Mouse (Mus musculus) stomach, embryonic 14.5 days (tissue): ENCODE measurements at regions not wholly inside any gene's neighbourhood (a gene's known extent, or its start where the extent isn't known, plus 50 kb on each side); places are given as distances from the start of the nearest gene placed in this dataset.

Experiments
- ATAC-seq: fragments of 200-750 bp; cut with Nextera tagmentation; 2 replicates; pipeline ENCODE4 v1.8.0; 2017; ENCODE audit warnings: low read depth, moderate TSS enrichment; ENCODE audit not compliant: insufficient number of reproducible peaks, insufficient read depth, low FRiP score
- H3K27ac ChIP-seq: fragments of 300-500 bp; sonication (generic); 2 replicates; pipeline ENCODE4 v1.5.1; 2014; ENCODE audit warnings: mild to moderate bottlenecking, low read length, moderate library complexity, mixed read lengths
- H3K27me3 ChIP-seq: fragments of 300-500 bp; sonication (generic); 2 replicates; pipeline ENCODE4 v1.6.1; 2014; ENCODE audit warnings: low read length, control low read depth, mixed read lengths; ENCODE audit not compliant: control insufficient read depth, insufficient read depth
- H3K36me3 ChIP-seq: fragments of 300-500 bp; sonication (generic); 2 replicates; pipeline ENCODE4 v1.6.1; 2014; ENCODE audit warnings: mild to moderate bottlenecking, control low read depth, low read length, moderate library complexity, mixed read lengths; ENCODE audit not compliant: control insufficient read depth, insufficient read depth
- H3K4me1 ChIP-seq: fragments of 300-500 bp; sonication (generic); 2 replicates; pipeline ENCODE4 v1.6.1; 2014; ENCODE audit warnings: low read length, control low read depth, mixed read lengths; ENCODE audit not compliant: control insufficient read depth, insufficient read depth
- H3K4me2 ChIP-seq: fragments of 300-500 bp; sonication (generic); replicated peaks from 2 replicates; pipeline ENCODE4 v1.6.1; 2014; ENCODE audit warnings: low read depth, low read length, control low read depth
- H3K4me3 ChIP-seq: fragments of 300-500 bp; sonication (generic); 2 replicates; pipeline ENCODE4 v1.5.1; 2014; ENCODE audit warnings: low read depth, low read length, control low read depth
- H3K9ac ChIP-seq: fragments of 300-500 bp; sonication (generic); replicated peaks from 2 replicates; pipeline ENCODE4 v1.6.1; 2014; ENCODE audit warnings: low read depth, mild to moderate bottlenecking, control low read depth, low read length, moderate library complexity, mixed read lengths
- H3K9me3 ChIP-seq: fragments of 300-500 bp; sonication (generic); 2 replicates; pipeline ENCODE4 v1.6.1; 2016; ENCODE audit warnings: low read depth, low read length, control low read depth; ENCODE audit not compliant: control insufficient read depth
- WGBS: fragments of 180-500 bp; shearing (Covaris S2); extraction: QIAGEN DNeasy Blood & Tissue Kit; methylation state at CpG from one replicate; pipeline ENCODE4 v1.1.7; 2014; 5-methylcytosine and 5-hydroxymethylcytosine counted together

DNA sequence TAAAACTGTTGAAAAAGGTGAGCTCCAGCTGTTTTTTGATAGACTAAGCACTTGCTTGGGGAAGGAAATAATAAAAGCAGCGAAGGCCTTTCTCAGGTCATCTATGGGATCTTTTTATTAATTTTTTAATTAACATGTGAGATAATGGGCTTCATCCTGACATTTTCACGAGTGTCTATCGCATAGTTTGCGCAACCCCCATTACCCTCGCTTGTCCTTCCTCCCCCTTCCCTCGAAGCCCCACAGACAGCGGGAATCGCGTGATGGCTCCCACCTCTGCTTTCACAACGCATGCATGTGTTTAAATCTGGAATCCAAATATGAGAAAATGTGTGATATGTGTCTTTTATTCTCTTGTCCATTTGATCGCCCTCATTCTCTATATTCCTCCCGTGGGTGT is 100.0 kb upstream of the Sox2 start:
- WGBS, result 76% methylated on average over 12 of the region's 12 CpGs
- H3K27me3 ChIP-seq, result no peaks in the 10 kb centered on the region
- no peak overlapping the region for H3K27ac ChIP-seq
- no peaks in the 10 kb centered on the region for H3K4me1 ChIP-seq
- H3K4me3 ChIP-seq, result no peak overlapping the region
- H3K9me3 ChIP-seq, result no peaks in the 10 kb centered on the region
- no peak overlapping the region for H3K4me2 ChIP-seq
- ATAC-seq, result no peak
- no peaks in the 10 kb centered on the region for H3K36me3 ChIP-seq
- no peak overlapping the region for H3K9ac ChIP-seq

DNA sequence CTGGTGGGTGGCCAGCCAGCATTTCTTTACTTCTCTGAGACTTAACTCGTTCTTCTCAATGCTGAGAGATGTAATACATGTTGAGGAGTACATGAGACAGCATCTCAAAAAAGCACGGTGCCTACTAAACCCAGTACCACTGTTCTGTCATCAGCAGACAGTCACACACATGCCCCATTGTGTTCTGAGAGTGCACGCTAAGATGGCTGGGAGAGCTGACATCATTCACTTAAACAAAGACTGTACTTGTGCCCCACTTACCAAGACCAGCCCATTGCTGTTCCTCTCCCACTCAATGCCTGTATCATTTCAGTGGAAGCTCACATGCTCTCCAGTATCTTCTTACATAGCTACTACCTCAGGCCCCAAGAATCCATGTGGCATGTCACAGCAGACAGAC is 117.8 kb upstream of the Sox2 start:
- Histone ChIP-seq H3K36me3 (no peaks in the 10 kb centered on the region), H3K4me1 (no peaks in the 10 kb centered on the region), H3K9me3 (no peaks in the 10 kb centered on the region), H3K9ac (no peak overlapping the region), H3K4me2 (no peak overlapping the region), H3K27ac (no peak overlapping the region), H3K27me3 (no peaks in the 10 kb centered on the region), H3K4me3 (no peak overlapping the region)
- 65% methylated on average over 3 of the region's 3 CpGs for WGBS
- no peak for ATAC-seq

DNA sequence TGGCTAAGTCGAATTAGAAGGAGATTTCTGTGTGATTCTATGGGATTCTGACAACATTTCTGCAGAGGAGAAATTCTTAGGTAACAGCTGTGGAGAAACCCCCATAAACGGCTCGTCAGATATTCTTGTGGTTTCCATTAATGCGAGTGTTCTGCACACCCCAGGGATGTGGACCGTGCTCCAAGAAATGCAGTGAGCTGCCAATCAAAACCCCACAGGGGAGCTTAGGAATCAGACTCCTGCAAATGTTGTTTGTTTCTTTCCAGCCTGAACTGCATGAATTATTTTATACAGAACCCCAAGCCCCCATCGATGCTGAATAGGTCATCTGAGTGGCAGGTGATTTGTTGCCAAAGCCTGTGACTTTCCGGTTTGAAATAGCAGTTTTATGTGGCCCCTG is 118.4 kb upstream of the Sox2 start:
- no peaks in the 10 kb centered on the region for H3K9me3 ChIP-seq
- H3K4me2 ChIP-seq, result no peak overlapping the region
- no peaks in the 10 kb centered on the region for H3K4me1 ChIP-seq
- no peaks in the 10 kb centered on the region for H3K27me3 ChIP-seq
- no peak overlapping the region for H3K4me3 ChIP-seq
- no peaks in the 10 kb centered on the region for H3K36me3 ChIP-seq
- no peak overlapping the region for H3K9ac ChIP-seq
- 83% methylated on average over 7 of the region's 7 CpGs for WGBS
- ATAC-seq, result no peak
- no peak overlapping the region for H3K27ac ChIP-seq

DNA sequence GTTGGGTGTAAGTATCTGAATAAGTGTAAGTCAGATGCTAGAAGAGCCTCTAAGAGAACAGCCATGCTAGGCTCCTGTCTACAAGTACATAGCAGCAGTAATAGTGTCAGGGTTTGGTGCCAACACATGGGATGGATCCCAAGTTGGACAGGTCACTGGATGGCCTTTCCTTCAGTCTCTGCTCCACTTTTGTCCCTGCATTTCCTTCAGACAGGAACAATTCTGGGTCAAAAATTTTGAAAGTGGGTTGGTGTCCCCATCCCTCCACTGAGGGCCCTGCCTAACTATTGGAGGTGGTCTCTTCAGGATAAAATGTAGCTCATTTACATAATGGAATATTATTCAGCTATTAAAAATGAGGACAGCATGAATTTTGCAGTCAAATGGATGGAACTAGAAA is 122.7 kb upstream of the Sox2 start:
- Histone ChIP-seq H3K9ac (no peak overlapping the region), H3K4me1 (no peaks in the 10 kb centered on the region), H3K4me2 (no peak overlapping the region), H3K9me3 (no peaks in the 10 kb centered on the region), H3K36me3 (no peaks in the 10 kb centered on the region), H3K27me3 (no peaks in the 10 kb centered on the region), H3K4me3 (no peak overlapping the region), H3K27ac (no peak overlapping the region)
- no peak for ATAC-seq

DNA sequence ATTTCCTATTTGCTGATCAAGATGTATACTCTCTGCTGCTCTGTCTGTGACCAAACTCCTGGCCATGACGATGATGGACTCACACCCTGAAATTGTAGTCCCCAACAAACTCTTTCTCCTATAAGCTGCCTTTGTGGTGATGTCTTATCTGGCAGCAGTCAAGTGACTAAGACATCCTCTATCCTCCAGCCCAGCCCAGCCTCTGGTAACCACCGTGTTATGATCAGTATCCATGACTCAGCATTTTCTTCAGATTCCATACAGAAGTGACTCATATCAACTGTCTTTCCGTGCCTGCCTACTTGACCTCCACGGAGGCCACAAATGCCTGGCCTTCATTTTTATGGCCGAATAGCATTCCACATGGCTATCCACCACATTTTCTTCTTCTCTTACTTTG is 124.5 kb upstream of the Sox2 start:
- Histone ChIP-seq H3K9ac (no peak overlapping the region), H3K27me3 (no peaks in the 10 kb centered on the region)
- 87% methylated on average over 5 of the region's 5 CpGs for WGBS

DNA sequence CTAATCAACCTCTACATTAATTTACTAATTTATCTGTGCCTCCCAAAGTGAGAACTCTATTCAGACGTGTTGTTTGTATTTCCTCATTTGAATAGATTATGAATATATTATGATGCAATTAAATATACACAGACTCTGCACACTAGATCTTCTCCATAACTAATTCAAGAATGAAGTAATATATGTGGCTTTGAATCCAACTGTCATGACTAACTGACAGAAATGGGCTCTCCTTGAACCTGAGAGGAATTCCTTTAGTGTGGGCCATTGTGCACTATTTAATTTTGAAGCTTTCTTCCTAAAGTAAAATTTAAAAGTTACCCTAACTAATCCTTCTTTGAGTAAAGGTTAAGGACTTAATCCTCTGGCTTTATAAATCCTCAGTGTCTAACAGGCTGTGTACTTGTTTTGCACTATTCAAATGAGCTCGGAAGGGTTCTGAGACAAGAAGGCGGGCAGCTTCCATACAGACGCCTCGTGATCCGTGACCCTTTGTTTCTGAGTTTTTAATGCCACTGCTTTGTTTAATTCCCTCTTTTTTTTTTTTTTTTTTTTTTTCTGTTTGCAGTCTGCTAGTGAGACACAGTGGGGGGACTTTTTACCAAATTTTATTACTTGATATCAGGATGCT is 128.0 kb upstream of the Sox2 start:
- H3K9ac ChIP-seq, result no peak overlapping the region
- no peak overlapping the region for H3K4me2 ChIP-seq
- H3K27me3 ChIP-seq, result no peaks in the 10 kb centered on the region
- ATAC-seq, result no peak
- no peak overlapping the region for H3K4me3 ChIP-seq
- H3K4me1 ChIP-seq, result no peaks in the 10 kb centered on the region
- H3K27ac ChIP-seq, result no peak overlapping the region
- 67% methylated on average over 6 of the region's 6 CpGs for WGBS
- H3K36me3 ChIP-seq, result no peaks in the 10 kb centered on the region
- H3K9me3 ChIP-seq, result no peaks in the 10 kb centered on the region

More for the DNA sequence above, 124.5 kb upstream of the Sox2 start:
- H3K4me2 ChIP-seq, result no peak overlapping the region
- H3K4me1 ChIP-seq, result no peaks in the 10 kb centered on the region
- H3K4me3 ChIP-seq, result no peak overlapping the region
- no peaks in the 10 kb centered on the region for H3K36me3 ChIP-seq
- no peak for ATAC-seq
- no peaks in the 10 kb centered on the region for H3K9me3 ChIP-seq
- H3K27ac ChIP-seq, result no peak overlapping the region

DNA sequence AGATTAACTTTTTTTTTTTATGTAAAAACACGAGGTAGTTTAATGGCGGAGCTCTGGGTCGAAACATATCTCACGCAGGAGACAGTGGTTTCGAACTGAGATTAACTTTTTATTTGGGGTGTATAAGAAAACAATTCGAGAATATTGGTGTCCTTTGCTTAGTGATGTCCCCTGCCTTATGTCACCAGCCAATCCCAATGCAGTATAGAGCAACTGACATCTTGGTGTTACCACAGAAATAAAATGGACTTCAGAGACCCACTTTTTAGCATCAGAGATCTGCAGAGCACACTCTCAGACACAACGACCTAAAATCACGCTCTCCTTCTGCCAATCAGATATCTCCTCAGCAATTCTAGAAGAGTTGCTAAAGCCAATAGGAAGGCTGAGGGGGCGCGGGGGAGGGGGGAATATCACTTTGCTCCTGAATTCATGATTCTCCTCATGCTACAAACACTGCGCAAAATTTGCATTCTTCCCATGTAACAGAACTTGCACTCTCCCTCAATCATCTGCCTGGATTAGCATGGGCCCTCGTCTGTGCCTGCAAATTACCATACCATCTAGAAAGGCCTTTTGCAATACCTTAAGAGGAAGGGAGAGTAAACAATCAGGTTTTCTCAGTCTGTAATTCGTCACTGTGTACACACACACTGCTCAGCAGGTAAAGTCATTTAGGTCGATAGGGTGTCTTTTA is 128.7 kb upstream of the Sox2 start:
- no peaks in the 10 kb centered on the region for H3K9me3 ChIP-seq
- 77% methylated on average over 14 of the region's 14 CpGs for WGBS
- H3K9ac ChIP-seq, result no peak overlapping the region
- H3K27ac ChIP-seq, result no peak overlapping the region
- ATAC-seq, result no peak
- no peaks in the 10 kb centered on the region for H3K4me1 ChIP-seq
- no peak overlapping the region for H3K4me3 ChIP-seq
- H3K36me3 ChIP-seq, result no peaks in the 10 kb centered on the region
- H3K27me3 ChIP-seq, result no peaks in the 10 kb centered on the region
- H3K4me2 ChIP-seq, result no peak overlapping the region

DNA sequence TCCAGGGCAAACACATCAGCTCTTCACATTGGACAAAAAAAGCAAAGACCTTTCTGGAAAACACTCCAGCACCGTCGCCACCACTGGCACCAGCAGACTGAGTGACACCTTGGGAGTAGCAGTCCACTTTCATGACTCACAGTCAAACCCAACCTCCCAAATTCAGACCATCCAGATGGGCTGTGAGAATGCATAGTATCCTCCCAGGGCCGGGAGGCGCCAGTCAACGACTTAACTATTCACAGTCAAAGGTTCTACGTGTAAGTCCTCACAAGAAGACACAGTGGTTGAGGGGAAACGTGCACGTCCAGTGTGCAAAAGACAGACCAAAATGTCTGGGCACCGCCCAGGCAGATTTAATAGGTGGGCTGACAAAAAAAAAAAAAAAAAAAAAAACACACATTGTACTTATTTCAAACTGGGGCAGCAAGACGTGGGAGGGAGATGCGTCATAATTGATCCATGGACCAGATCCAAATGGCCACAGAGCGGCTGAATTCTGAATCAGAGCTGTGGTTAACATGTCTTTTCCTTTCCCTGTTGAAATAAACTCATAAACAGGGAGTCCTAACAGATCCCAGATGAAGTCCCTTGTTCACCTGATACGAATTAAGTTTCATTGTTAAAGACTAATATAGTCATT is 137.6 kb upstream of the Sox2 start:
- Histone ChIP-seq H3K4me2 (no peak overlapping the region), H3K27me3 (no peaks in the 10 kb centered on the region), H3K4me1 (no peaks in the 10 kb centered on the region), H3K36me3 (no peaks in the 10 kb centered on the region), H3K9me3 (no peaks in the 10 kb centered on the region), H3K9ac (no peak overlapping the region), H3K27ac (no peak overlapping the region), H3K4me3 (no peak overlapping the region)
- ATAC-seq, result no peak
- WGBS, result 90% methylated on average over 13 of the region's 13 CpGs
